Mouse (Mus musculus) midbrain, embryonic 10.5 days (tissue): ENCODE data around the gene Fxyd1. TPM values are rescaled to one million over a fixed set of nuclear protein-coding genes. Genes with fewer than 3 reads are reported as not detected.

Source experiments
- DNase-seq: peaks from one replicate; pipeline ENCODE4 v3.0.0-alpha.2; 2017; ENCODE audit warnings: low spot score
- H3K27ac ChIP-seq: fragments of 300-500 bp; sonication (generic); replicated peaks from 2 replicates; pipeline ENCODE4 v1.5.1; 2016; ENCODE audit warnings: mild to moderate bottlenecking
- H3K27me3 ChIP-seq: fragments of 300-500 bp; sonication (generic); 2 replicates; pipeline ENCODE4 v1.6.1; 2016; ENCODE audit warnings: low read depth, mild to moderate bottlenecking; ENCODE audit not compliant: poor library complexity, severe bottlenecking
- H3K36me3 ChIP-seq: fragments of 300-500 bp; sonication (generic); 2 replicates; pipeline ENCODE4 v1.6.1; 2016; ENCODE audit warnings: mild to moderate bottlenecking, moderate library complexity
- H3K4me1 ChIP-seq: fragments of 300-500 bp; sonication (generic); 2 replicates; pipeline ENCODE4 v1.6.1; 2016
- H3K4me3 ChIP-seq: fragments of 300-500 bp; sonication (generic); 2 replicates; pipeline ENCODE4 v1.5.1; 2016; ENCODE audit warnings: mild to moderate bottlenecking, moderate library complexity
- H3K9me3 ChIP-seq: fragments of 300-500 bp; sonication (generic); replicated peaks from 2 replicates; pipeline ENCODE4 v1.6.1; 2016; ENCODE audit warnings: mild to moderate bottlenecking
- WGBS: fragments of 180-500 bp; shearing (Covaris S2); methylation state at CpG from one replicate; pipeline ENCODE4 v1.1.7; 2016; 5-methylcytosine and 5-hydroxymethylcytosine counted together
- polyA plus RNA-seq: library from polyadenylated mRNA; unstranded; fragments of >200 nt; fragmentation: Nextera tagmentation; extraction: Ambion mirVana; gene quantifications from 2 replicates; pipeline ENCODE4 v1.2.1, GENCODE M21; 2016

Fxyd1 gene
- polyA plus RNA-seq, 1 experiment from 2014 or later: 3.5 TPM

GRCm38 (mm10) chr7:31087262-31087661, 30.3 kb upstream of the Fxyd1 start:
- Histone ChIP-seq H3K27ac (no peak overlapping the region), H3K4me3 (no peak overlapping the region), H3K27me3 (no peaks in the 10 kb centered on the region), H3K36me3 (no peaks in the 10 kb centered on the region), H3K9me3 (peaks cover 3% of the 10 kb centered on the region; the same call in 1 of the 2 replicates), H3K4me1 (peaks cover 24% of the 10 kb centered on the region)
- DNase-seq: no peak
- 77% methylated on average over 2 of the region's 2 CpGs for WGBS

GRCm38 (mm10) chr7:31086175-31086755, 29.3 kb upstream of the Fxyd1 start:
- H3K27ac ChIP-seq: 0 out of 2 replicates have a peak overlapping the region, but pooled peaks have one; percentile 55
- no peaks in the 10 kb centered on the region for H3K27me3 ChIP-seq
- H3K4me1 ChIP-seq: peaks cover 24% of the 10 kb centered on the region
- H3K9me3 ChIP-seq: peaks cover 3% of the 10 kb centered on the region; the same call in 1 of the 2 replicates
- no peak overlapping the region for H3K4me3 ChIP-seq
- no peak for DNase-seq
- WGBS: 93% methylated on average over 9 of the region's 9 CpGs
- H3K36me3 ChIP-seq: no peaks in the 10 kb centered on the region

- no peaks in the 10 kb centered on the region for H3K27me3 ChIP-seq
- peaks cover 3% of the 10 kb centered on the region; the same call in 1 of the 2 replicates for H3K9me3 ChIP-seq
- no peaks in the 10 kb centered on the region for H3K36me3 ChIP-seq
- H3K4me1 ChIP-seq: peaks cover 24% of the 10 kb centered on the region
- no peak overlapping the region for H3K4me3 ChIP-seq
- no peak for DNase-seq
- H3K27ac ChIP-seq: peak overlapping the region; percentile 55
- WGBS: 31% methylated on average over 3 of the region's 3 CpGs
Measured at GRCm38 (mm10) chr7:31085171-31085570, 28.2 kb upstream of the Fxyd1 start.

DNA sequence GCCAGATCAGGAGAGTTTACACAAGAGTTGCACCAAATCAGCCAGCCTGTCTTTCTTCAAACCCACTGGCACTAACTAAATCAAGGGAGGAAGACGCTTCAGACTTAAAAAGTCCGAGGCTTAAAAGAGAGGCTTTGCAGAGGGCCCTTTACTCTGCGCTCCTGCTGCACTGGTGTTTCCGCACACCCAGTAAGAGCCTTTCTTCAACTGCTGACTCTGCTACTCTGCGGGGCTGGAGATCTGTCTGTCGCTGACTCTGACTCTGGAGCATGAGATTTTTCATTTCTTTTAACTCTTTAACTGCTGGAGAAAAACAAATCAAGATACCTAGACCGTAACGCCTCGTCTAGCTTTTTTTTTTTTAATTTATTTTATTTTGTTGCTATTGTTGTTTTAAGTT, 27.1 kb upstream of the Fxyd1 start:
- 72% methylated on average over 9 of the region's 9 CpGs for WGBS
- H3K4me3 ChIP-seq: no peak overlapping the region
- DNase-seq: no peak
- no peaks in the 10 kb centered on the region for H3K36me3 ChIP-seq
- H3K27me3 ChIP-seq: no peaks in the 10 kb centered on the region
- H3K27ac ChIP-seq: 0 out of 2 replicates have a peak overlapping the region, but pooled peaks have one; percentile 2
- H3K9me3 ChIP-seq: no peaks in the 10 kb centered on the region
- peaks cover 24% of the 10 kb centered on the region for H3K4me1 ChIP-seq

DNA sequence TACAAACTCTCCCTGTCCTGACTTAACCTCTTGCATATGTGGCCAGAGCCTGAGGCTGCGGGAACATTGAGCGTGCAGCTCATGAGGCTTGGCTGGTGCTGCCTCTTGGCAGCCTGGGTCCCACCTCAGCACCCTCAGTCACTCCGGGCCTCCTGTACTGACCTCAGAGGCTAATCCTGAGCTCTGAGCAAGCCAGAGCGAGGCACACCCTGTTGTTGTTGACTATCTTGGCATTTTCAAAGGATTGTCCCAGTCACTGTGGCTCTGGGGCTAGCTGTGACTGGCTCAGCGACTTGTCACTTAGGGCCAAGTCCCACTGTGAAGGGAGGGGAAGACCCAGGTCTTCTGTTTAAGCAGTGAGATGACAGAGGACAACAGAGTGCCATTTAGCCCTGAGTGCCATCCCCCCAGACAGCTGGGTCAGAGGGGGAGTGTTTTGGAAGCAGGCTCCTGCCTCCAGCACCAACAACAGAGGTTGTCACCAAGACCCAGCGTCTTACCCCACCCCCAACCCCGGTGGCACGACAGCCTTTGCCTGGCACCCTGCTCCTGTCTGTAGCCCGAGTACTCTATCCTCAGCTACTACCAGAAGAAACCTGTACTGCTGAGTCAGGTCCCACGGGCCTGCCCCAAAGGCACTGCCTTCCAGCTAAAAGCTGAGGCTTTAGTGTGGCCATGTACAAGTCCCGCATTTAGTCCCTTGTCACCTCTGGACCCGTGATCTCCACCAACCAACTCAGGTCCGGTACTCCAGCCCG, 26.0 kb upstream of the Fxyd1 start:
- Histone ChIP-seq H3K27me3 (no peaks in the 10 kb centered on the region), H3K4me1 (peaks cover 24% of the 10 kb centered on the region), H3K4me3 (no peak overlapping the region), H3K9me3 (no peaks in the 10 kb centered on the region), H3K36me3 (no peaks in the 10 kb centered on the region), H3K27ac (peak overlapping the region; percentile 63)
- no peak for DNase-seq
- whole genome bisulfite sequencing: 56% methylated on average over 14 of the region's 14 CpGs

DNA sequence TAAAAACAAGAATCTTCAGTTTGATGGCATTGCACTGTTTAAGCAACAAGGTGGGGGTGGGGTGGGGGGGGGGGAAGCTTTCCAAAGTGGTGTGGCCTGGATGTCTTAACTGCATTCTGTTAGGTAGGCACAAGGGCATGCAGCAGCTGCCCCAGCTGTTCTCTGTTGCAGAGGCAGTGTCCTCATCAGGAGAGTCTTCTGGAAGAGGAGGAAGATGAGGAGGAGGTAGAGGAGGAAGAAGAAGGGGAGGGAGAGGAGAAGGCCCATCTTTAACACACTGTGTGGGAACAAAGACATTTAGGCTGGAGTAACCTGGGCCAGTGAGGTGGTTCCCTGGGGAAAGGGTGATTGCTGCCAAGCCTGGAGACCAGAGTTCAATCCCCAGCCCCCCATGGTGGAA, 25.1 kb upstream of the Fxyd1 start:
- Histone ChIP-seq H3K27ac (no peak overlapping the region), H3K4me3 (no peak overlapping the region), H3K36me3 (no peaks in the 10 kb centered on the region), H3K9me3 (no peaks in the 10 kb centered on the region), H3K27me3 (no peaks in the 10 kb centered on the region), H3K4me1 (peaks cover 26% of the 10 kb centered on the region)
- DNase-seq: no peak

DNA sequence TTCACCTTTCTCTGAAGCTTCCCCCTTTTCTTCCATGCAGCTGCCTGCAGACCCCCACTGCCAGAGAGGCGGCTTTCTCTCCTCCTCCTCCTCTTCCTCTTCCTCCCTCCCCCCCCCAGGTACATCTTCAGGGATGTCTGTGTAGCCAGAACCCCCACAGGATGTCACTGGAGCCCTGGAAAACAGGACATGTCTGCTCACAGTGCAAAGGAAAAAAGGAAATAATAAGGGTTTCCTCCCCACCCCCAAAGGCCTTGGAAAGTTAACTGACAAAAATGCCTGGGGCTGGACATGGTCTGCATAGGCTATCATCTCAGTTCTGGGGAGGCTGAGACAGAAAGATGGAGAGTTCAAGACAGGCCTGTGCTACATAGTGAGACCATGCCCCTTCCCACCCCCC, 24.1 kb upstream of the Fxyd1 start:
- Histone ChIP-seq H3K27me3 (no peaks in the 10 kb centered on the region), H3K4me1 (peaks cover 26% of the 10 kb centered on the region), H3K4me3 (no peak overlapping the region), H3K36me3 (no peaks in the 10 kb centered on the region), H3K9me3 (no peaks in the 10 kb centered on the region), H3K27ac (no peak overlapping the region)
- 33% methylated on average over 1 of the region's 1 CpGs for WGBS
- DNase-seq: no peak

DNA sequence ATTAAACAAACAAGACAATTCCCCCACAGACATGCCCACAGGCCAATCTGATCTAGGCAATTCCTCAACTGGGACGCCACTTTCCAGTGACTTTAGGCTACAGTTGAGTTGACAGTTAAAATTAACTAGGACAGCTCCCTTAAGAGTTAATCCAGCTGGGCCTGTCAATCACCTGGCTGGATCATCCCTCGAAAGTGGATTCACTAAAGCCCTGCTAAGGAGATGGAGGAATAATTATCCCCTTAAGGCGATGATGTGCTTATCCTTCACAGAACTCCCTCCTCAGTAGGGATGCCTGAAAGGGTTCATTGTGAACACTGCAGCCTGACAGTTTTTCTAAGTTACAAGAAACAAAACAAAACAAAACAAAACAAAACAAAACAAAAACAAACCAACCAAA, 23.6 kb upstream of the Fxyd1 start:
- H3K27ac ChIP-seq: no peak overlapping the region
- no peak overlapping the region for H3K4me3 ChIP-seq
- no peaks in the 10 kb centered on the region for H3K27me3 ChIP-seq
- 47% methylated on average over 3 of the region's 3 CpGs for WGBS
- no peaks in the 10 kb centered on the region for H3K9me3 ChIP-seq
- no peak for DNase-seq
- no peaks in the 10 kb centered on the region for H3K36me3 ChIP-seq
- H3K4me1 ChIP-seq: peaks cover 24% of the 10 kb centered on the region

DNA sequence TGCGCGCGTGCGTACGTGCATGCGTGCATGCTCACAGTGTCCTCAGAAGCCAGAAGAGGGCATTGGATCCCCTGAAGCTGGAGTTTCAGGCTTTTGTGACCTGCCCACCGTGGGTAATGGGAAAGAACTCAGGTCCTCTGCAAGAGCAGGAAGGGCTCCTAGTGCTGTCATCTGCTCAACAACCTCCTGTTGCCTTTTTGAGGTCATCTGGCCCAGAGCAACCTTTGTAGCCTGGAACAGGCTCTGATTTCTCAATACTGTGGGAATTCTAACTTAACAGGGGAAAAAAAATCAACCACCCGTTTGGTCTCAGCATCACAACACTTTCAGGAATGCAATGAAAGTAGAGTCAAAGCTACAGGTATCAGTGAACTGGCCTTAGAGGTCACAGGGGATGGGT, 22.7 kb upstream of the Fxyd1 start:
- H3K4me3 ChIP-seq: no peak overlapping the region
- H3K9me3 ChIP-seq: no peaks in the 10 kb centered on the region
- H3K36me3 ChIP-seq: no peaks in the 10 kb centered on the region
- WGBS: 94% methylated on average over 8 of the region's 8 CpGs
- peaks cover 14% of the 10 kb centered on the region for H3K4me1 ChIP-seq
- no peak for DNase-seq
- H3K27ac ChIP-seq: no peak overlapping the region
- no peaks in the 10 kb centered on the region for H3K27me3 ChIP-seq

DNA sequence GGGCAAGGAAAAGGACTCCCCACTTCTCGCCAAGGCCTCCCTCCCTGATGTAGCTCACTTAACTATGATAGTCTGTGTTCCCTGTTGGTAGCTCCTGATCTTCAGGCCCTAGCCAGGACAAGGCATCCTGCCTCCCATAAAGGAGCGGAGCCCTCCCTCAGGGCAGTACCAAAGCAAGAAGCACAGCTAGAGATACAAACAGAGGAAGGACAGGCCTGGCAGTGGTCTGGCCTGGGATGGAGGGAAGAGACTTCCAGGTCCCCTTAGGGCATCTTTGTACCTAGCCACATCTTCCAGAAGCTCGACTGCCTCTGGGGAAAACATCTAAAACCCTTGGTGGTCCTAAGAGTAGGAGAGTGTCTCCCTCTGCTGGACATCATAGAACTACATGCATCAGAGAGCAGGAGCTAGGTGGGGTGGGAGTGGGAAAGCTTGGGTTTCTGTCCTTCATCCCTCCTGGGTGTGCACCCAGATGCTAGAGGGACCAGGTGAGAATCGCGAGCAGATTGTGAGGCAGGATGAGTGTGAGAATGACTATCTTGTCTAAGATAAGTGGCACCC, 21.0 kb upstream of the Fxyd1 start:
- Histone ChIP-seq H3K27ac (peak overlapping the region; percentile 2; the same call in 1 of the 2 replicates), H3K4me3 (no peak overlapping the region), H3K4me1 (peaks cover 6% of the 10 kb centered on the region), H3K27me3 (no peaks in the 10 kb centered on the region), H3K9me3 (no peaks in the 10 kb centered on the region), H3K36me3 (no peaks in the 10 kb centered on the region)
- no peak for DNase-seq
- WGBS: 48% methylated on average over 5 of the region's 5 CpGs

- no peak for DNase-seq
- WGBS: 66% methylated on average over 6 of the region's 6 CpGs
- H3K27me3 ChIP-seq: no peaks in the 10 kb centered on the region
- peaks cover 3% of the 10 kb centered on the region; the same call in 1 of the 2 replicates for H3K4me1 ChIP-seq
- no peak overlapping the region for H3K4me3 ChIP-seq
- H3K36me3 ChIP-seq: no peaks in the 10 kb centered on the region
- H3K27ac ChIP-seq: peak overlapping the region; percentile 2; the same call in 1 of the 2 replicates
- no peaks in the 10 kb centered on the region for H3K9me3 ChIP-seq
Measured at GRCm38 (mm10) chr7:31077470-31077869, 20.5 kb upstream of the Fxyd1 start.

DNA sequence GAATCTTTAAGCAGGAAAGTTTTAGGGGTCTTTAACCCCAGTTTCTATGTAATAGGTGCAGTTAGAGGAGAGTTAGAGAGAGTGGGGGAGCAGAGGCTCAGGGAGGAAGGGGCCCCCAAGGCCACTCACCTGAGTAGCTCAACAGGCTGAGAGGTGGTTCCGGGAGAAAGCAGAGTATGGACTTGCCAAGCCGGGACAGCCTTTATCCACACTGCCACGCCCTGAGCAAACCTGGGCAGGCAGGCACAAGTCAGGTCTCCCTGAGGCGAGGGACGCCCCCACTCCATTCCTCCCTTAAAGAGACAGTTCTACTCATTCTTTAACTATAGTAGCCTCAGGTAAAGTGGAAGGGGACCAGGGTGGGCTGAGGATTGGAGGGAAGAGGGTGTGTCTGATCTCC, 19.5 kb upstream of the Fxyd1 start, which contains the start of gene Fxyd3:
Gene Fxyd3 (minus strand): TSS at position 213 of the 400 bp plus-strand sequence.
- no peaks in the 10 kb centered on the region for H3K36me3 ChIP-seq
- H3K27me3 ChIP-seq: no peaks in the 10 kb centered on the region
- 67% methylated on average over 5 of the region's 5 CpGs for WGBS
- H3K4me3 ChIP-seq: no peak within 1 kb of the TSS
- peaks cover 9% of the 10 kb centered on the region for H3K4me1 ChIP-seq
- no peaks in the 10 kb centered on the region for H3K9me3 ChIP-seq
- peak within 1 kb of the TSS; percentile 2; the same call in 1 of the 2 replicates for H3K27ac ChIP-seq
- no peak for DNase-seq

- Histone ChIP-seq H3K36me3 (no peaks in the 10 kb centered on the region), H3K27me3 (no peaks in the 10 kb centered on the region), H3K27ac (no peak overlapping the region), H3K4me3 (no peak overlapping the region), H3K4me1 (peaks cover 9% of the 10 kb centered on the region), H3K9me3 (no peaks in the 10 kb centered on the region)
- WGBS: 85% methylated on average over 5 of the region's 5 CpGs
- DNase-seq: no peak
Measured at GRCm38 (mm10) chr7:31074713-31075069, 17.7 kb upstream of the Fxyd1 start.
